Mouse (Mus musculus) embryonic stem cell, embryonic (primary cell): Measurements from ENCODE around the gene Acat1.

Experiments used
- CTCF ChIA-PET, 4 experiments: fragments of 300-600 bp in 2 of 4; fragments of 350-600 bp in 2 of 4; sonication (Branson Sonifier 250); formaldehyde crosslinking; loops; one replicate each; lab custom pipeline; 2022; ENCODE audit warnings: inconsistent platforms in 2 of 4; lab: Charles Lee
- POLR2A ChIA-PET, 4 experiments: fragments of 300-600 bp in 2 of 4; fragments of 350-600 bp in 2 of 4; sonication (Branson Sonifier 250); formaldehyde crosslinking; loops; one replicate each; lab custom pipeline; 2022; ENCODE audit warnings: antibody characterized with exemption in 4 of 4, inconsistent platforms in 1 of 4; lab: Charles Lee

Acat1 gene

GRCm38 (mm10) chr9:53609968-53610781, at the start of gene Acat1:
TSS of gene Acat1 (minus strand) at chr9:53610382.
- POLR2A ChIA-PET, result interaction anchor here (0.6 to 2.2 kb wide), 30 partner anchors 9 to 386 kb away, joined by 3 to 8 read pairs (median 4); partner anchors contain the start of genes Cul5 (in 2 of the 4), Atm (in 1 of the 4), Ddx10 (in 1 of the 4) and Npat (in 1 of the 4)
- CTCF ChIA-PET, result interaction anchor here (0.6 to 1.2 kb wide), 10 partner anchors 17 to 364 kb away, joined by 3 to 15 read pairs (median 4); partner anchors contain the start of gene Cul5 (in 1 of the 4)

- CTCF ChIA-PET, result interaction anchor here in 1 of 4 experiments (1.2 kb wide), 1 partner anchor 10 kb away, joined by 3 read pairs; no protein-coding TSS in a partner anchor
These were observed 24.6 kb upstream of the Acat1 start for GRCm38 (mm10) chr9:53634796-53635195.

GRCm38 (mm10) chr9:53615246-53615645, 5.1 kb upstream of the Acat1 start:
- ChIA-PET POLR2A (interaction anchor here in 1 of 4 experiments (2.0 kb wide), 1 partner anchor 12 kb away, joined by 4 read pairs; no protein-coding TSS in a partner anchor), CTCF (interaction anchor here in 1 of 4 experiments (0.5 kb wide), 1 partner anchor 1833 kb away, joined by 3 read pairs; no protein-coding TSS in a partner anchor)

More at GRCm38 (mm10) chr9:53634796-53635195, 24.6 kb upstream of the Acat1 start:
- POLR2A ChIA-PET, result interaction anchor here in 1 of 4 experiments (1.9 kb wide), 1 partner anchor 33 kb away, joined by 6 read pairs; no protein-coding TSS in a partner anchor

GRCm38 (mm10) chr9:53614286-53614685, 4.1 kb upstream of the Acat1 start:
- ChIA-PET CTCF (interaction anchor here in 2 of 4 experiments (0.5 to 0.6 kb wide), 2 partner anchors 19 to 599 kb away, joined by 3 to 4 read pairs; no protein-coding TSS in a partner anchor), POLR2A (interaction anchor here in 1 of 4 experiments (1.1 to 1.8 kb wide), 3 partner anchors 8 to 53 kb away, joined by 4 to 6 read pairs (median 5); no protein-coding TSS in a partner anchor)

DNA sequence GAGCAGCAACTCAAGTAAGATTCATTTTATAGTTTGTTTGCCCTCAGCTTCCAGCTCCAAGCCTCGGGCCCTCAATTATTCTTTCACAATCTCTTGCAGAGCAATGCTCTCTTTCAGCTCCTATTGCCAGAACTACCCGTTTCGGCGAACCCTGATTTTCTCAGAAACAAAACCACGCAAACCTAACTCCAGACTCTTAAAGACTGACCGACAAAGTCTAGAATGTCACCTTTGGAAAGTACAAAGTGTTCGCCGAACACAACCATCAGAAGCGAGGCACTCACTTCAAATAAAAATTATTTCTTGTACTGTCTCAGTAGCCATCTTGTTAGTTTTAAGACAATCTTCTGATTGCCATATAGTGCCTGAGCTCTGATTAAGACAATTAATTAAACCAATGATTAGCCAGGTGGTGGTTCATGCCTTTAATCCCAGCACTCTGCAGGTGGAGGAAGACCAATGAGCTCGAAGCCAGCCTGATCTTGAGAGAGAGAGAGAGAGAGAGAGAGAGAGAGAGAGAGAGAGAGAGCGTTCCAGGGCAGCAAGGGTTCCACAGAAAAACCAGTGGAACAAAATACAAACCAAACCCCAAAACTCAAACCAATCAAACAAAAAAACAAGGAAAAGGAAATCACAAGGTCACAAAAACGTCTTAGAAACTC, 745 bp downstream of the Acat1 start:
- ChIA-PET CTCF (interaction anchor here in 3 of 4 experiments (0.6 to 1.2 kb wide), 7 partner anchors 16 to 171 kb away, joined by 3 to 15 read pairs (median 4); partner anchors contain the start of gene Cul5 (in 1 of the 3)), POLR2A (interaction anchor here (0.6 to 2.2 kb wide), 22 partner anchors 10 to 362 kb away, joined by 3 to 8 read pairs (median 4); partner anchors contain the start of genes Cul5 (in 2 of the 4), Ddx10 (in 1 of the 4) and Npat (in 1 of the 4))

GRCm38 (mm10) chr9:53607816-53608215, 2.4 kb downstream of the Acat1 start:
- POLR2A ChIA-PET, result no interaction called here

DNA sequence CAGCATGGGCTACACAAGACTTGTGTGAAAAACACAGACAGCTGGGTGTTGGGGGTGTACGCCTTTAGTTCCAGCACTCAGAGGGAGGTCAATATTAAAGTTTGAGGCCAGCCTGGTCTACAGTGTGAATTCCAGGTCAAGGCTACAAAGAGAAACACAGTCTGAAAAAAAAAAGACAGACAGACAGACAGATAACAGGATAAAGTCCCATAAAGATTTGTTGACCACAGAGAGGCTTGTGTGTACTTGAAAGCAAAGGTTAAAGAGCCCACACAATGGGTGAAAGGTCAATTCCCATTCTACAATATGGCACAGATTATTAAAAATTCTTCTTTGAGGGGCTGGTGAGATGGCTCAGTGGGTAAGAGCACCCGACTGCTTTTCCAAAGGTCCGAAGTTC, 3.0 kb downstream of the Acat1 start:
- ChIA-PET POLR2A (no interaction called here), CTCF (interaction anchor here in 1 of 4 experiments (0.7 kb wide), 1 partner anchor 38 kb away, joined by 4 read pairs; no protein-coding TSS in a partner anchor)

More at GRCm38 (mm10) chr9:53607816-53608215, 2.4 kb downstream of the Acat1 start:
- CTCF ChIA-PET, result no interaction called here

GRCm38 (mm10) chr9:53604954-53605353, 5.2 kb downstream of the Acat1 start:
- ChIA-PET CTCF (no interaction called here), POLR2A (interaction anchor here in 1 of 4 experiments (1.9 kb wide), 1 partner anchor 70 kb away, joined by 5 read pairs; no protein-coding TSS in a partner anchor)

DNA sequence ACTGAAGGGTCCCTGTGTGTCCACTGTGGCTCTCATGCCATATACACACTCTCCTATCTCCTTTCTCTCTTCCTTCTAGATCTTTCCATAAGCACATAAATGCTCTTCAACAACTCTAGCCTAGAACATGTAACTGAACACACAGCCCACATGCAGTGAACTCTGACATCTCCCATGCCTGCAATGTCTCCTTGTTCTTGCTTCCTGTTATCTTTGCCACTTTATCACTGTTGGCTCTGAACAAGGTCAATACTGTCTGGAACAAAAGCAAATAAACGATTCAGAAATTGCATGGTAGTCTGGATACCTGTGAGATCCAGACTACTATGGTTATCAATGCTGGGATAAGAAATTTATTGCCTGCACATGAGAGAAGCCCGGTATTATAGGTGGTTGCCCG, 6.3 kb downstream of the Acat1 start:
- ChIA-PET CTCF (no interaction called here), POLR2A (interaction anchor here in 1 of 4 experiments (1.5 kb wide), 1 partner anchor 12 kb away, joined by 4 read pairs; no protein-coding TSS in a partner anchor)

- ChIA-PET POLR2A (interaction anchor here in 1 of 4 experiments (0.9 to 1.5 kb wide), 2 partner anchors 9 to 13 kb away, joined by 4 read pairs; no protein-coding TSS in a partner anchor), CTCF (no interaction called here)
These were observed 6.8 kb downstream of the Acat1 start for GRCm38 (mm10) chr9:53603384-53603783.

DNA sequence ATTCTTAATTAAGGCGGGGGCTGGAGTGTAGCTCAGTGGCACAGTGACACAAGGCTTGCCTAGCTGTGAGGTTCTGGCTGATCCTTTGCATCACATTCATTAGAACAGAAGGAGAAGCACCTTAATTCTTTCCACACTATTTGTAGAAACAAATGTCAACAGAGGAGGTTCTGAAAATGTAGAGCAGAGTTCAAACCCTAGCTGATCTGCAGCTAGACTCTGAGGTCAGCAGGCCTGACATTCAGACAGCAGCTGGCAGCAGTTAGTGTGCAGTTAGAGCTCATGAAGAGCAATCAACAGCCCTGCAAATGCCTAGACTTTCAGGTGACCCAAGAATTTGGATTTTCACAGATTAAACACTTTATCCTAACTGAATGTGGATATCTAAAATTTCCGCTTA, 8.6 kb downstream of the Acat1 start:
- POLR2A ChIA-PET, result interaction anchor here in 3 of 4 experiments (0.5 to 1.5 kb wide), 3 partner anchors 9 to 497 kb away, joined by 3 to 4 read pairs (median 4); partner anchors contain the start of gene Acat1 (in 1 of the 3)
- CTCF ChIA-PET, result interaction anchor here in 2 of 4 experiments (0.5 to 0.6 kb wide), 3 partner anchors 72 to 325 kb away, joined by 3 to 9 read pairs (median 3); no protein-coding TSS in a partner anchor

GRCm38 (mm10) chr9:53598631-53599030, 11.6 kb downstream of the Acat1 start:
- POLR2A ChIA-PET, result interaction anchor here in 2 of 4 experiments (0.5 to 1.2 kb wide), 4 partner anchors 12 to 213 kb away, joined by 3 to 7 read pairs (median 4); partner anchors contain the start of gene Acat1 (in 1 of the 2)
- CTCF ChIA-PET, result interaction anchor here in 2 of 4 experiments (0.6 to 0.7 kb wide), 2 partner anchors 75 to 231 kb away, joined by 3 to 4 read pairs; no protein-coding TSS in a partner anchor

- ChIA-PET CTCF (interaction anchor here in 1 of 4 experiments (1.4 kb wide), 1 partner anchor 76 kb away, joined by 4 read pairs; no protein-coding TSS in a partner anchor), POLR2A (interaction anchor here in 1 of 4 experiments (1.2 kb wide), 1 partner anchor 13 kb away, joined by 6 read pairs; the partner anchor contains the start of gene Acat1)
These were observed 13.1 kb downstream of the Acat1 start for GRCm38 (mm10) chr9:53596971-53597600.

DNA sequence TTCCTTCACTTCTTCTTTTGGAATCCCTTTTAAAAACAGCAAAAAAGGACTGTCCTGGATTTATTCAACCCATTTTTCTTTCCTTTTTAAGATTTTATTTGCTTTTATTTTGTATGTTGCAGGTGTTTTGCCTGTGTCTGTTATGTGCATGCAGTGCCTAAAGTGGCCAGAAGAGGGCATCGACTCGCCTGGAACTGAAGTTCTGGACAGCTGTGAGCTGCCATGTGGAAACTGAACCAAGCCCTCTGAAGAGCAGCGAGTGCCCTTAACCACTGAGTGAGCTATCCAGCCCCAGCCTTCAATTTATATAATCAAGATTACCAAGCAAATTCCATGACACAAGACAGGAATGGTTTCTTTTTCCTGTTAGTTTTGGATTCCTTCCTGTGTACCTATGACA, 15.4 kb downstream of the Acat1 start:
- CTCF ChIA-PET, result interaction anchor here (0.6 to 1.4 kb wide), 10 partner anchors 11 to 388 kb away, joined by 3 to 4 read pairs (median 3); partner anchors contain the start of gene Cul5 (in 1 of the 4)
- POLR2A ChIA-PET, result interaction anchor here in 2 of 4 experiments (1.1 to 1.5 kb wide), 3 partner anchors 8 to 79 kb away, joined by 3 to 5 read pairs (median 4); no protein-coding TSS in a partner anchor

DNA sequence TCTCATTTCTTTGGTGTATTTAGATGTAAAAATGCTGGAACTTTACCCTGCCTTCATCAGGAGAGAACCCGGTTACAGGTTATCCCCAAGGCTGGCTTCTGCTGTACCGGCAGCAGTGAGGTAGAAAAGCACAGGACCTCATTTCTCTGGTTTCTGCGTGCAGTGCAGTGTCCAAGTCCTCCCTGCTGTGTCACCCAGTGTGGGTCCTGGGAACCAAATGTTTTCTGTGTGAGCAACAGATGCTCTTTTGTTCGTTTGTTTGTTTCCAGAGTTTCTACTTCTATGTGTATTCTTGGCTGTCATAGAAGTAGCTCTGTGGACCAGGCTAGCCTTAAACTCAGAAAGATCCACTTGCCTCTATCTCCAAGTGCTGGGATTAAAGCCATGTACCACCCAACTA, 28.3 kb downstream of the Acat1 start:
- CTCF ChIA-PET, result interaction anchor here in 1 of 4 experiments (0.7 kb wide), 1 partner anchor 11 kb away, joined by 3 read pairs; no protein-coding TSS in a partner anchor
- POLR2A ChIA-PET, result interaction anchor here in 1 of 4 experiments (1.0 to 1.4 kb wide), 2 partner anchors 11 to 13 kb away, joined by 3 to 4 read pairs; no protein-coding TSS in a partner anchor

GRCm38 (mm10) chr9:53575721-53576120, 34.5 kb downstream of the Acat1 start:
- CTCF ChIA-PET, result interaction anchor here in 2 of 4 experiments (0.7 to 1.2 kb wide), 2 partner anchors 19 to 35 kb away, joined by 3 read pairs; partner anchors contain the start of gene Acat1 (in 1 of the 2)
- POLR2A ChIA-PET, result interaction anchor here in 2 of 4 experiments (0.9 to 2.2 kb wide), 6 partner anchors 8 to 23 kb away, joined by 3 to 7 read pairs (median 5); no protein-coding TSS in a partner anchor
